Mouse (Mus musculus): ENCODE measurements around the gene Dlk1.

Dlk1 gene

DNA sequence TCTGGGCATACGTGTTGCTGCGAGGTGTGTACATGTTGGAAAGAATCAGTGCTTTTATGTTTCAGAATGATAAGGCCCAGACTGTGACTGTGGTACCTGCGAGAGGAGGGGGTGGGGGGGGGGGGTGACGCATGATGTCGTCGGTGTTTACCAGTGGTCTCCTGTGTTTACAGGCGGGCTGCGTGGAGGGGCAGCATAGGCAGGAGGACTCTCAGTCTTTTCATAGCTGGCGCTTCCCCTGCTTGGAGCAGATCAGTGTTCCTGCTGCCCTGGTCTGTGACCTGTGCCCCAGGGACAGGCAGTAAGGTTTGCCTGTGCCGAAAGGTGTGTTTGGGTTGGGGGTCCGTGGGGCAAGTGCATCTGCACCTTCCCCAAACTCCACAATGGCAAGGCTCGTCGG is at the start of gene Dlk1:
Gene Dlk1, plus strand, starts transcription at position 232 of the 400 bp plus-strand sequence.
- DNase-seq, result no peak

DNA sequence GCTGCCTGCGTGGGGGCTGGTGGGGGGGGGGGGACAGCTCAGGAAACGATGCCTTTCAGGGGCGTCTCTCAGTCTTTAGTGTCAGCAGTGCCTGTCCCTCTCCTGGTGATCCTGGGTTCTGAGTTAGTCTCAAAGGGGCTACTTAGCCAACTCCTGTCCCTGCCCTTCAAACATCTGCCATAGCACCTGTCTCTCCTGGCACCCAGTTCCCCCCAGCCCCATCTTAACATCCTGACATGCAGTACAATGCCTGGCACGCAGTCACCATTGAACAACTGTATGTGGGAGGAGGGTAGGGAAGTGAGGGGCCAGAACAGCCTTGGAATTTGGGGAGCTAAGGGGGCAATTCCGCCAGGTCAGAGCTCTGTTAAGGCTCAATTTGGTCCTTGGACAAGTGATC is 49.7 kb upstream of the Dlk1 start:
- no peak for DNase-seq

DNA sequence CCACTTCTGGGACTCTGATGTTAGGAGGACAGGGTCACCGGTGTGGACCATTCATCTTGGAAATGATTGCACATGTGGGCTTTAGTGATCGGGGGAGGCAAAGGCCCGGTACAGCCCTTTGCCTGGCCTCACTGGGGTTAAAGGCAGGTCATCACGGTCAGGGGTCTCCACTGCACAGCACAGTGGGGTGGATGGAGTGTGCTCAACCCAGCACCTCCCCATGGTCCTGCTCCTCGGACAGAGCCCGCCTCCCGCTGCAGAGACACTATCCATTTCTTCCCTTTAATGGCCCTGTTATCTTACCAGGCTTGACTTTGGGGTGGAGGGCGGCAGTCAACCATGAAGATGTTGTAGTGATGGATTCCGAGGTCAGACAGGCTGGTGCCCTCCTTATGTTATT is 48.9 kb upstream of the Dlk1 start:
- DNase-seq, result no peak

DNA sequence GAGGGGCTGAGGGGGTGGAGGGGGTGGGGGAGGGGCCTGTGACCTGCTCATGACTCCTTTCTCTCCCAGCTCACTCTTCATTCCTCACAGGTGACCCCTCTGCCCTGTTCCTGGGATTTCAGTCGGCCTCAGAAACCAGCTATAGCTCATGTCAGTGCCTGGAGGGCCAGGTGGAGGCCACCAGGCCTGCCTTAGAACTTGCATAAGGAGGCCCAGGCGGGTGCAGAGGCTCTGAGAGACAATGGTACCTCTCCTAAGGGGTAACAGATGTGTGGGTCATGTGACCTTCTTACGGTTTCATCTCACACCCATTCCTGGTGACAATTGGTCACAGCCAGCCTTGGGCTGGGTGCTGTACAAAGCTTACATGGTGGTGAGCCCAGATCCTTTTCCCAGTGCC is 46.6 kb upstream of the Dlk1 start:
- DNase-seq, result no peak

DNA sequence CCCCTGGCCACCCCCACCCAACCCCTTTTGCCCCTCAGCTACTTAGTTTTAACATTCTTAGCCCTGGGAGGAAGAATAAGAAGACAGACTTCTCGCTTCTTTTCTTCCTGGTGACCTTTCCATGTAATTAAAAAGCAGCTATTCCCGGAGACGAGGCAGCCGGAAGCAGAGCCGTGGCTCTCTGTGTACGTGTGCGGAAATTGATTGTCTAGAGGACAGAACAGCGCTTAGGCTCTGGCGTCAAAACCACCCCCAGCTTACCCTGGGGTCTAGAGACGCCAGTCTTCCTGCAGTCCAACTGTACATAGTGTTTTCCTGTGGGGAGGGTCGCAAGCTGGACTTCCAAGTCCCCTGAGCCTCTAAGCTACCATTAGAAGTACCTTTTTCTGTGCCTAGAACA is 41.9 kb upstream of the Dlk1 start:
- DNase-seq, result no peak

DNA sequence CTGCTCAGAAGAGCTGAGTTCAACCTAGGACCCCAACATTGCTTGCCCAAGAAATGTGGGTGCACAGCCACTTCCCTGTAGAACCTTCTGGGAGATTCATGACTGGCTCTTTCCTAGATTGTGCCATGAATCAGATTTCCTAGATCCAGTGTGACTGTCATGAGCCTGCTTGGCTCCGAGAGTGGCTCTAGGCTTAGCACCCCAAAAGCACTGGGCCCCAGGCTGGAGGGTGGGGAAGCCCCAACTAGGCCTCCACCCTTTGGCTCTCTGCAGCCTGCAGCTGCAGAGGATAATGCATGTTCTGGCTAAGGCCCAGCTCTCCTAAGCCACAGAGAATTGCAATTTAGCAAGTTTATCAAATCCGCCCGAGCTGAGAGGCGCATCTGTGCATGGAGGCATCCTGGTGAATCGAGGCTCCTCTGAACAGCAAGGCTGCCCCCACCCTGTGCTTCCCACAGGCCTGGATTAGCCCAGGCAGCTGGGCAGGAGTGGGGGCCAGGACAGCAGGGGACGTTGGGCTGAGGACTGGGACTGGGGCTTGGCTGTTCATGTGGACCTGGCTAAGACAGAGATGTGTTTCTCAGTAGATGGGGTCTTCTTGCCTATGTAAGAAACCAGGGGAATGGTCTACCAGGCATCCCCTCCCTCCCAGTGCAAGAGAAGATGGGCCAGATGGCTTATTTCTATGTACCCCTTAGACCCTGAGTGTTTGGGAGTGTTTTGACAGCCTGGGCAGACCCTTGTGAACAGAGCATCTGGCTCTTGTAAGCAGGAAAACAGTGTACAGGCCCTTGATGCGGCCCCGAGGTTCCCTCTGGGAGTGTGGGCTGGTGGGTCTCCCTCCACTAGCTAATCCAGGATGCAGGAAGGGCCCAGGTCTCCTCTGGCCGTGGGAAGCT is 41.2 kb upstream of the Dlk1 start:
- DNase-seq, result no peak

DNA sequence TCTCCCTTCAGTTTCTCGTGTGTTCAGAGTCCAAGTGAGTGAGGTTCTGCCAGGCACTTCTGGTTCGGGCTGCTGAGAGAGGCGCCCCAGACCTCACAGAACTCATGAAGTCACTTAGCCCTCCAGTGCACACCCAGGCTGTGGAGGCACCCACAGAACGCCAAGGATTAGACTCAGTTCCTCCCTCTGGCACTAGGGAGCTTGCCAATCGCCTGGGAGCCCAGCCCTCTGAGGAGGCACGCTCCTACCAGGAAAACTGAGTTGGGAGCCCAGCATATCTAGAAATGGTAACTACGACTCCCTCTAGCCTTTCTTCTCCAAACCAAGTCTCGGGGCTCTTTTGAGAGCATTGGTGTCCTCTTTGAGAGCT is 40.6 kb upstream of the Dlk1 start:
- DNase-seq, result no peak

DNA sequence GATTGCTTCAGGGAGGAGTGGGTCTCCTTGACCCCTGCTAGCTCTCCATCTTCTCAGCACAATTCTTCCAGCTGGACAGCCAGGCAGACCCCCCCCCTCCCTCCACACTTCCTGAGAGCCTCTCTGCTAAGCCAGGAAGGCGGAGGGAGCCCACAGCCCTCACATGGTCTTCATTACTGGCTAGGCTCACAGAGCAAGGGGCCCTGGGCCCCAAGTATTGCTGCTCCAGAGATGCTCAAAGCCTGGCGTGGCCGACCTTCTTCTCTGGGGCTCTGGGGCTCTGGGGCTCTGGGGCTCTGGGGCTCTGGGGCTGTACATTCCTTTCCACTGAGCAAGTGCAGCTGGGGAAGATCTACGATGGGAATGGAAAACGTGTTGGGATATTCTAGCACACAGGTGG is 39.9 kb upstream of the Dlk1 start:
- no peak for DNase-seq

DNA sequence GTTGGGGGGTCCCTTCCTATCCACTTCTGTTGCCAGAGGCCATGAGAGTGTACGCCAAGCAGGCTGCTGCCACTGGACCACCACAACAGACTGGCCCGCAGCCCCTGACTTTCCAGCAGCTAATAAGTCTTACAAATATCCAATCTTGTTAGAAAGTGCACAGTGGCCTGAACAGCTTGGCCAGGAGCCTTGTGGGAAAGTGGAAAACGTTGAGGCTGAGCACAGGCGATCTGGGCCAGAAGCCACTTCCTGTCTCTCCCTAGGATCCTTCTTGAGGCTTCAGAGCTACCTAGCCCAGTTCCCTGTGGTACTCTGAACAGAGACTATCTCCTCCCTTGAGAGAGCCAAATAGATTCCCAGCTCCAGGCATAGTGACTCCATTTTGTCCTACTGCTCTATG is 39.3 kb upstream of the Dlk1 start:
- no peak for DNase-seq

DNA sequence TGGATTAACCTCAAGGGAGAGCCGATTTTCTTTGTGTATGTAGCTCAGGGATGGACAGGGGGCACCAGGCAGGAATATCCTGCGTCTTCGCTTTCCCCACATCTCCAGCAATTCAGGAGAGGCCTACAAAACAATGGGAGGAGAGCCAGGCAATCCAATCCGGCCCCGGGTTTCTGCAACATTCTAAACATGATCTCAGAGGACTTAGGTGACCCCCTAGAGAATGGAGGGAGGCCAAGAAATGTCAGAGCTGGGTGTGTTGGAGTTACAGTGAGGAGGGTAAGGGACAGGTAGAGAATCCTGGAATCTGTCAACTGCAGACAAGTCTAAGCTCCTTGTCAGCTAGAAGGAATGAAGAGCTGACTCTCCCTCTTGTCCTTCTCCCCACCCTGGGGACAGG is 35.9 kb upstream of the Dlk1 start:
- DNase-seq, result no peak

DNA sequence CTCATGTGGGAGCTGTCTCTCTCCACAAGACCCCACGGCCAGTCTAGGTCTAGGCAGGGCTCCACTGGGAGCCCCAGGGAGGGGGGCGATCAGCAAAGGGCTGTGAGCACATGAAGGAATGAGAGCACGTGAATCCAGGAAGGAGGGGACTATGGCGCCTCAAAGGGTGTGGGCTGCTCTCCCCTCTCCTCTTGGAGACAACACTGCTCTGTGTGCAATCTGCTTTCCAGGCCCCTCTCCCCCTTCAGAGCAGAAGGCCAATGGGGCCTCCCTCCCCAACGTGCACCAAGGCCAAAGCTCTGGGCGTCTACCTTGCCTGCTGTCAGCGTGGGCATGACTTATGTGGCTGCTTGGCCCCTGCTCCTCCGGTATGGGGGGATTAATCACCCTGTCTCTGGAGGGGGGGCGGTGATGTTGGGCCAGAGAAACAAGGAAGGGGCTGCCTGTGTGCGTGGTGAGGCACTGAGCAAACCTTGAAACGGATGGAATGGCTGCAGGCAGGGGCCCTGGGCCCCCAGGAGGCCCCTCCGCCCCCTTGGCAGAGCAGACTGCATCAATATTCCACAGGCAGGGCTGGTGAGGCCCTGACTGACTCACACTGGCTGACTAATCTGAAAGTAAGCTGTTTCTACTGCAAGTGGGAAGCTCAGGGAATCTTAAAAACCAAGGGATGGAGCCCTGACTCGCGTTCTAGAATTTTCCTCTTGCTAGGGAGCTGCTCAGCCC is 35.0 kb upstream of the Dlk1 start:
- no peak for DNase-seq

DNA sequence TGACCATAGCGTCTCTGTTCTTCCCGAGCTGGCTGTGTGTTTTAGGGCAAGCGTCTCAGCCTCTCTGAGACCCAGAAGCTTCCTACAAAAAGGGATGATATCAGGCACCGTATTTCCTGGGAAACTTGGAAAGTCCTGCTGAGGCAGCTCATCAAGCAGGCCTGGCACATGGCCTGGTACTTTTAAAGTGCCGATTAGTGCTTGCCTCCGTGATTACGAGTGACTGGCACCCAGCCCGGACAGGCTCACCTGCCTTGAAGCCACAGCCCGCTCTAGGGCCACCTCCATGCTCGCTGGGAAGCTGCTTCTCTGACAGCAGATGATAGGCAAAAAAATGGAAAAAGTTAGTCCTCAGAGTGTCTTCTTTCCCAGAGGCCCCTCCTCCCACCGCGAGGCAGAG is 32.6 kb upstream of the Dlk1 start:
- DNase-seq, result no peak

DNA sequence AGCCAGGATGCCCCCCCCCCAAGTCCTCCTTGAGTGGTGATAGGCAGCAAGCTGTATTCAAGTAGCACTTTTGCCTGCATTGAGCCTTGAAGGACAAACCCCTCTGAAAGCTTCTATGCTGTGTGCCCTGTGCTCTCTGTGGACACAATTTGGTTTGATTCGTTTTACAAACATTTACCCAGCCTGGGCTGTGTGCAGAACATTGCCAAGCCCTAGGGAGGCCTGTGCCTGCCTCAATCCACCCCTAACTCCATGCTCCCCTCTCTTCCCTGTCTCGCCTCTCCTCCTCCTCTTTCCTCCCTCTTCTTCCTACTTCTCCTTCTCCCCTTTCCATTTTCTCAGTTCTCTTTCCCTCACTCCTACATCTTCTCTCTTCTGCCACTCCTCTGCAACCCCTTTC is 29.5 kb upstream of the Dlk1 start:
- DNase-seq, result no peak

DNA sequence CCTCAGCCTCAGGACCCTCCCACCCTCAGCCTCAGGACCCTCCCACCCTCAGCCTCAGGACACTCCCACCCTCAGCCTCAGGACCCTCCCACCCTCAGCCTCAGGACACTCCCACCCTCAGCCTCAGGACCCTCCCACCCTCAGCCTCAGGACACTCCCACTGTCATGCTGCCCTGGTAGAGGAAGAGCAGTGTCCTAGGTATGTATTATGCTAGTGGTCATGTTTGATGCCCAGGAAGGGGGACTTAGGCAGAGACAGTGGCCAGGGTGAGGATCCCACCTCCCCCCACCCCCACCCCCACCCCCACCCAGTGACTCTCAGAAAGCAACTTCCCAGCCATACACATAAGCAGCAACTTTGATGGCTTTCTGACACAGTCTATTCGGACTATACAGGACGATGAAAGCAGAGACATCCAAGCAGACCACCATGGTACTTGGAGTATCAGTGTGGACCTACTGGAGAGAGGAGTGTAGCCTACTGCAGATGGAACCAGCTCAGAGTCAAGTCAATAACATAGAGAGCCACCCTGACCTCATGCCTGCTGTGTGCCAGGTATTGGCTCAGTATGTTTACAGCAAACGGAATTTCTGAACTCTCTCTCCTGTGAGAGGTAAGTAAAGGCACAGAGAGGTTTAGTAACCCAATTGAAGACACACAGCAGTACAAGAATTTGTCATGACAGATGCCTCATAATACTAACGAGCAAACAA is 28.8 kb upstream of the Dlk1 start:
- DNase-seq, result no peak

DNA sequence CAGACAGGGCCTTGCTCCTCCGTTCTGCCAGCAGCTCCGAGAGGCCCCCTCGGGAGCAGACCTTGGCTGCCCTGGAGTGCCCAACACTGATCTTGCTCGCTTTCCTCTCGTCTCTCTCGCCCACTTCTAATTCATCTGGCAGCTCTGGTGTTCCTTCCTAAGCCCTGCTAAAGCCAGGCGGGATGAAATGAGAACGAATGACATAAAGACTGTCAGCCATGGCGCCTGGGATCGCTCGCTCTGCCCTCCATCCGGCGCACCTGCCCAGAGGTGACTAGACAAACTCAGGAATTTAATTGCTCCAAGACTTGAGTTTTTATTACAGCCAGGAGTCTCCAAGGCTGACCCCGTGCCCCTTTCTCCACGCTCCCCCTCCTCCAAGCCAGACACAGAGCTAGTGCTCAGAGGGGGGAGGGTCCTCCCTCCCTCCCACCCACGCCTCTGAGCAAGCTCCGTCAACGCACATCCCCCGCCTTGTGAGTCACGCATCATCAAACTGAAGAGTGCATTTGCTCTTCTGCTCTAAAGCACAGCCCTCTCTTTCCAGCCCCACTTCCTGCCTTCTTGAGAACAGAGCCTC is 27.8 kb upstream of the Dlk1 start:
- no peak for DNase-seq

DNA sequence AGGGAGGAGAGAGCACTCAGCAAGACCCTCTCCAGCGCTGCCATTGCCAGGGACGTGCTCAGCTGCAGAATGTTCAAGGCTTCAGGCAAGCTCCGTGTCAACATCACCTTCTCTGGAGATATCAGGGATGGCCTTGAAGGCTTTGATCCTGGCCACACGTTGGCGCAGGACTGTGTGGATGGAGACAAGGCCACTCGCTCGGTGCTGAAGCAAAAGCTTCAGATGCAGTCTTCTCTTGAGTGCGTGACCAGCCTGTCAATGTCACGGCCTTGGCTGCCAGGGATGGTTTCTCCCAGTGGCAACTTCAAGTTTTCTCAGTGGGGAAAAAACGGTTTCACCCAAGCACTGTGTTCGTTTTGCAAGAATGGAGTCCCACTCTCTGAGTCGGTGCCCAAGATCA is 26.6 kb upstream of the Dlk1 start:
- DNase-seq, result no peak

DNA sequence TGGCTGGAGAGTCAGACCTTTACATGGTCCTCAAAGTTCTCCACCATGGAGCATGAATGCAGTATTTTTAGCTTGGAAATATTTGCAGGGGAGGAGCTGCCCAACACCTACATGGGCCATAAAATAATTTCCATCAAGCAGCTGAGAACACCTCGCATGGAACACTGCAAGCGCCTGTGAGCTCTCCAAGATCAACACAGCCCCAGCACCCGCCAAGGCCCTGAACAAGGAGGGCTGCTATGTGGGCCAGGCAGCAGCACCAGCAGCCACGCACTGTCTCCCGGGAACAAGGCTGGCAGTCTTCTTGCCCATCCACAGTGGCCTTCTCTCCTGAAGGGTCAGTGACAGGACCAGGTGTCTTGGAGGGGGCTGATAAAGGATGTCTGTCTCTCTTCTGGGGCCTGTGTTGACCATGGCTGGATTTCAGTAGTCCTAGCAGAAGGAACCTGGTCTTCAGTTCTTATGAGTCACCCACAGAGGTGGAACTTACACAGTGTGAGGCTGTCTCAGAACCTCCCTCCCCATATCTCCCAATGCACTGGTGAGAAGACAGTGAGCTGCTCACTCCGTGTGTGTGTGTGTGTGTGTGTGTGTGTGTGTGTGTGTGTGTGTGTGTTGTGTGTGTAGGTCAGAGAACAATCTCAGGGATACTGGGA is 20.0 kb upstream of the Dlk1 start:
- no peak for DNase-seq

DNA sequence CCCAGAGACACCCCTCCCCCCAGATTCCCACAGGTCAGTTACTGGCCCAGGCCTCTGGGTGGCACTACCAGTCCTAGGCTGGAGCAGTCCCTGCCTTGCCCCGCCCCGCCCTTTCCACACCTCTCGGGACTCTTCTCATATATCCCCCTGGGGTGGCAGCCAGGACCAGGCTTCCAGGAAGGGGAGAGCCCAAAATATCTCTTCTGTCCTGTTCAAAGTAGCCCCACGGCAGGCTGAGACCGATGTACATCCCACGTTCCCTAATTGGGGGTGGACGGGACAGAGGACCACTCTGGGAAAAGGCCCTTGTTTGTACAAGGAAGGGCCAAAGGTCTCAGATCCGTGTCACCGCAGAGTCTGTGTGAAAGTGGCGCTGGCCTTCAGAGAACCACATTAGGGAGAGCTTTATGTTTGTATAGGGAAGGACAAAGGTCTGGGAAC is 16.2 kb upstream of the Dlk1 start:
- DNase-seq, result no peak

DNA sequence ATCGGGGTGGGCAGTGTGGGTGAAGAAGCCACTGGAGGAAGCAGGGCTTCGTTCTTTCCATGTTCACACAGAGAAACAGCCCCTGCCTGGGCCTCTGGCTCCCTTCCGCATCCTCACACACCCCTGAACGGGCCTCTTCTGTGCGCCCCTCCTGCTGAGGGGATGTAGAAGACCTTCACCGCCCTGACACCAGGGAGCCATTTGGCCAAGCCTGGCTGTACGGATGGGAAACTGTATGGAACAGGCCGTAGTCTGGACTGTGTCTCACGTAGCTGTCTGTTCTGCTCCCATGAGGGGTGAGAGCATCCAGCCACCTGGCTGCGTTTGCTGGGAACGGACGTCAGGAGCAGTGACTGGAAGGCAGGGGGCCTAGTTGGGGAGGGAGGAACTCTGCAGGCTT is 15.8 kb upstream of the Dlk1 start:
- no peak for DNase-seq

DNA sequence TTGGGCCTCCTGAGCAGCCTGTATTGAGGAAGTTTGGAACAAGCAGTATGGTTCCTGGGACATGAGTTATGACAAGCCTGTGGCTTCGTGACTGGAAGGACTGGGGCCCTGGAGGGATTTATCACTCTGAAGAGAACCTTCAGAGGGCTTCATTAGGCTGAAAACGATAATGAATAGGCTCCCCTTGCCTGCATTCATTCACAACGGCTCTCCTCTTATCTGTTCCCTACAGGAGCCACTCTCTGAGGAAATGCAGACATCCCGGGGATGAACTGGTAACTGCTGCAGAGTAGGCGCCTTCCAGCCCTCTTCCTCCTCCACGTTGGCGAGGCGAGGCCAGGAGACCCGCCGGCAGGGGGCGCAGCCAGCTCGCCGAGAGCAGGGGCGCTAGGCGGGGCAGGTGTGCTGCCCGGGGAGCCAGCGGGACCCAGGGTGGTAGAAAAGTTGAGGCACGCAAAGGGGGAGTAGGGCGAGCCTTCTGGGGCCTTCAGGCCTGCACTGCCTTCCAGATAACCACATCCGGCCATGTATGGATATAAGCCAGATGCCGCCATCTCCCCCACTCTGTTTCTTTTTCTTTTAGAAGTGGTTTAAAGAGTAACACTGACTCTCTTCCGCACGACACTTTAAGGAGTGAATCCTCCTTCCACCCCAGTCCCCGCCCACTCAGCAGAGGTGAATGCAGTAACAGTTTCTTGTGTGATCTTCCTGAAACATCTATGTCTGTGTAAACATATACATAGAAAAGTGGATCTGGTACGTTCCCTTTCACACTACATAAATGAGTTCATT is 14.9 kb upstream of the Dlk1 start:
- DNase-seq, result peak; percentile 67 to 87

DNA sequence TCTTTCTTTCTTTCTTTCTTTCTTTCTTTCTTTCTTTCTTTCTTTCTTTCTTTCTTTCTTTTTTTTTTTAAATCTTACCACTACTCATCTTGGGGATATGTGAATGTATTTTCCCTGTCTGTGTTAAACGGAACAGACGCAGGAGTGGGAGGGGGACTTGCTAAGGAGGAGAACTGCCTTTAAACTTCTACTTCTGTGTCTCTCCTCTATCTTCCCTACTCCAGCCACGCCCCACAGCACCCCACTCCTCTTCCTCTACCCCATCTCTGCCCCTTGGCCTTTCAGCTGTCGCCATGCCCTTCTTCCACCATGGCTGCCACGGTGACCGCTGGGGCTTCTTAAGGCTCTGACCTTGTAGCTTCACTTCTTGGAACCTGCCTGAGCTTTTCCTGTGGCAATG is 14.2 kb upstream of the Dlk1 start:
- no peak for DNase-seq

DNA sequence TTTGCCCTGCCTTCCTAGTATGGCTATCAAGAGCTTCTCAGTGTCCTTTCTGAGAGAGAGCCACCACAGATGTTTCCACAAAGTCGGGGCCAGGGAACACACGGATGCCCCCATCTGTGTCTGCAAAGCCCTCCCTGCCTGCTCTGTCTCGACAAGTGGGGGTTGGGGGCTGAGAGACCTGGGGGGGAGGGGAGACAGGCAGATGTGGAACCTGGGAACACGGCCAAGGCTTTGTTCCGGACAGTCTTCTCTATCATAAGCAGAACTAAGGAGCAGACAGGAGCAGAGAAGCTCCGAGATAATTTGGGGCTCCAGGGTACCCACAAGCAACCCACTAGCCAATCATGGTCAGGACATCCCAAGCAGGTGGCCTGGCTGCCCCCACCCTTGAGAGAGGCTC is 12.6 kb upstream of the Dlk1 start:
- no peak for DNase-seq

All from spleen, adult 18-20 months (tissue).